Mouse (Mus musculus) naive thymus-derived CD4-positive, alpha-beta T cell, adult 2 months (primary cell): ENCODE measurements around the gene Fzd7.

Experiments used
- DNase-seq: peaks from one replicate; pipeline ENCODE4 v3.0.0-alpha.2; 2011; ENCODE audit warnings: low read depth

Fzd7 gene

GRCm38 (mm10) chr1:59472368-59473180 lies 9.7 kb upstream of the Fzd7 start:
- no peak for DNase-seq

GRCm38 (mm10) chr1:59473181-59473555 lies 9.1 kb upstream of the Fzd7 start:
- no peak for DNase-seq

- DNase-seq = no peak
Observed at GRCm38 (mm10) chr1:59475618-59476017, 6.6 kb upstream of the Fzd7 start.

- no peak for DNase-seq
Observed at GRCm38 (mm10) chr1:59478911-59479310, 3.3 kb upstream of the Fzd7 start.

GRCm38 (mm10) chr1:59480821-59481455 lies 1.3 kb upstream of the Fzd7 start:
- no peak for DNase-seq

- peak; percentile 93 for DNase-seq
Observed at GRCm38 (mm10) chr1:59481456-59482291, 550 bp upstream of the Fzd7 start.

GRCm38 (mm10) chr1:59482696-59483520 lies 684 bp downstream of the Fzd7 start:
- DNase-seq = peak; percentile 51

- peak; percentile 41 for DNase-seq
Observed at GRCm38 (mm10) chr1:59483521-59484245, 1.5 kb downstream of the Fzd7 start.

- no peak for DNase-seq
Observed at GRCm38 (mm10) chr1:59484314-59484713, 2.1 kb downstream of the Fzd7 start.

GRCm38 (mm10) chr1:59484791-59485785 lies 2.9 kb downstream of the Fzd7 start:
- DNase-seq = no peak

- DNase-seq = no peak
Observed at GRCm38 (mm10) chr1:59485803-59486202, 3.6 kb downstream of the Fzd7 start.

- no peak for DNase-seq
Observed at GRCm38 (mm10) chr1:59487651-59488051, 5.4 kb downstream of the Fzd7 start.

- no peak for DNase-seq
Observed at GRCm38 (mm10) chr1:59488481-59488880, 6.3 kb downstream of the Fzd7 start.

GRCm38 (mm10) chr1:59488991-59489390 lies 6.8 kb downstream of the Fzd7 start:
- DNase-seq = no peak

GRCm38 (mm10) chr1:59491517-59491916 lies 9.3 kb downstream of the Fzd7 start:
- DNase-seq = no peak

GRCm38 (mm10) chr1:59492432-59492831 lies 10.2 kb downstream of the Fzd7 start:
- DNase-seq = no peak

GRCm38 (mm10) chr1:59495970-59496369 lies 13.7 kb downstream of the Fzd7 start:
- DNase-seq = no peak

GRCm38 (mm10) chr1:59497741-59498613 lies 15.8 kb downstream of the Fzd7 start:
- DNase-seq = no peak

- DNase-seq = no peak
Observed at GRCm38 (mm10) chr1:59499327-59499726, 17.1 kb downstream of the Fzd7 start.
